Mouse (Mus musculus) bone marrow macrophage, adult 2 months (primary cell): ENCODE measurements around the gene Marc2. TPM values are rescaled to one million over a fixed set of nuclear protein-coding genes. Genes with fewer than 3 reads are reported as not detected.

ENCODE experiments used
- H3K27ac ChIP-seq: 2 replicates; pipeline ENCODE4 v1.5.1; 2012; ENCODE audit warnings: low read depth, low read length; ENCODE audit not compliant: insufficient read depth
- H3K4me1 ChIP-seq: 2 replicates; pipeline ENCODE4 v1.6.1; 2012; ENCODE audit warnings: low read length; ENCODE audit not compliant: control insufficient read depth, insufficient read depth
- H3K4me3 ChIP-seq: 2 replicates; pipeline ENCODE4 v1.5.1; 2012; ENCODE audit warnings: mild to moderate bottlenecking, low read length, moderate library complexity; ENCODE audit not compliant: insufficient read depth
- CTCF ChIP-seq: IDR thresholded peaks from 2 replicates; pipeline ENCODE4 v1.5.1; 2012; ENCODE audit warnings: low read depth, mild to moderate bottlenecking, low read length, moderate library complexity
- POLR2A ChIP-seq: IDR thresholded peaks from 2 replicates; pipeline ENCODE4 v1.6.1; 2012; ENCODE audit warnings: mild to moderate bottlenecking, low read depth, low read length, borderline replicate concordance
- polyA plus RNA-seq: library from polyadenylated mRNA; stranded (reverse); fragments of >200 nt; gene quantifications from 2 replicates; pipeline ENCODE4 v1.2.4, GENCODE M21; 2012; ENCODE audit not compliant: missing spikeins, insufficient read depth, insufficient read length

Marc2 gene
- polyA plus RNA-seq, 1 experiment, result 143 TPM

- H3K4me3 ChIP-seq, result no peak overlapping the region
- no peak overlapping the region for H3K27ac ChIP-seq
- peaks cover 2% of the 10 kb centered on the region; the same call in 1 of the 2 replicates for H3K4me1 ChIP-seq
- TF ChIP-seq CTCF (no peak), POLR2A (no peak)
Measured at GRCm38 (mm10) chr1:184872069-184872819, 26.0 kb upstream of the Marc2 start.

GRCm38 (mm10) chr1:184871506-184871905 is 25.3 kb upstream of the Marc2 start:
- Histone ChIP-seq H3K4me3 (no peak overlapping the region), H3K27ac (no peak overlapping the region), H3K4me1 (peaks cover 2% of the 10 kb centered on the region; the same call in 1 of the 2 replicates)
- no peak for TF ChIP-seq CTCF

- no peak overlapping the region for H3K4me3 ChIP-seq
- TF ChIP-seq CTCF (no peak), POLR2A (no peak)
- peaks cover 2% of the 10 kb centered on the region; the same call in 1 of the 2 replicates for H3K4me1 ChIP-seq
- H3K27ac ChIP-seq, result no peak overlapping the region
Measured at GRCm38 (mm10) chr1:184870646-184871385, 24.6 kb upstream of the Marc2 start.

GRCm38 (mm10) chr1:184869939-184870565 is 23.8 kb upstream of the Marc2 start:
- no peak overlapping the region for H3K4me3 ChIP-seq
- H3K4me1 ChIP-seq, result peaks cover 2% of the 10 kb centered on the region; the same call in 1 of the 2 replicates
- no peak overlapping the region for H3K27ac ChIP-seq
- TF ChIP-seq POLR2A (no peak), CTCF (no peak)

- H3K4me3 ChIP-seq, result no peak overlapping the region
- H3K4me1 ChIP-seq, result peaks cover 2% of the 10 kb centered on the region; the same call in 1 of the 2 replicates
- no peak overlapping the region for H3K27ac ChIP-seq
- TF ChIP-seq POLR2A (no peak), CTCF (no peak)
Measured at GRCm38 (mm10) chr1:184867640-184868120, 21.4 kb upstream of the Marc2 start.

- Histone ChIP-seq H3K27ac (no peak overlapping the region), H3K4me3 (no peak overlapping the region), H3K4me1 (no peaks in the 10 kb centered on the region)
- TF ChIP-seq CTCF (no peak), POLR2A (no peak)
Measured at GRCm38 (mm10) chr1:184864381-184864801, 18.1 kb upstream of the Marc2 start.

- no peak overlapping the region for H3K27ac ChIP-seq
- TF ChIP-seq CTCF (no peak), POLR2A (no peak)
- H3K4me1 ChIP-seq, result no peaks in the 10 kb centered on the region
- H3K4me3 ChIP-seq, result no peak overlapping the region
Measured at GRCm38 (mm10) chr1:184862636-184863035, 16.4 kb upstream of the Marc2 start.

GRCm38 (mm10) chr1:184861551-184861950 is 15.3 kb upstream of the Marc2 start:
- Histone ChIP-seq H3K27ac (no peak overlapping the region), H3K4me3 (no peak overlapping the region), H3K4me1 (no peaks in the 10 kb centered on the region)
- no peak for TF ChIP-seq CTCF
- TF ChIP-seq POLR2A, result no peak

GRCm38 (mm10) chr1:184860276-184860675 is 14.0 kb upstream of the Marc2 start:
- Histone ChIP-seq H3K27ac (no peak overlapping the region), H3K4me1 (no peaks in the 10 kb centered on the region), H3K4me3 (no peak overlapping the region)
- TF ChIP-seq POLR2A, result no peak
- no peak for TF ChIP-seq CTCF
